Mouse (Mus musculus) CD4-positive, CD25-positive, alpha-beta regulatory T cell, adult 2 months (primary cell): ENCODE data around the gene 1810049J17Rik.
"Not testable (repeated sequence)": the region's sequence is repeated elsewhere in the genome, so short reads cannot be mapped to it uniquely, and the experiment has no call there.

ENCODE experiments used
- DNase-seq: peaks from one replicate; pipeline ENCODE4 v3.0.0-alpha.2; 2012; ENCODE audit warnings: low read depth, low spot score

The 1810049J17Rik gene

GRCm38 (mm10) chr15:12321788-12322621, at the start of gene 1810049J17Rik:
1810049J17Rik (minus strand) TSS chr15:12321899.
- DNase-seq: peak; percentile 69

- peak; percentile 87 for DNase-seq
These were observed 49.5 kb upstream of the 1810049J17Rik start for GRCm38 (mm10) chr15:12371183-12371582.

DNA sequence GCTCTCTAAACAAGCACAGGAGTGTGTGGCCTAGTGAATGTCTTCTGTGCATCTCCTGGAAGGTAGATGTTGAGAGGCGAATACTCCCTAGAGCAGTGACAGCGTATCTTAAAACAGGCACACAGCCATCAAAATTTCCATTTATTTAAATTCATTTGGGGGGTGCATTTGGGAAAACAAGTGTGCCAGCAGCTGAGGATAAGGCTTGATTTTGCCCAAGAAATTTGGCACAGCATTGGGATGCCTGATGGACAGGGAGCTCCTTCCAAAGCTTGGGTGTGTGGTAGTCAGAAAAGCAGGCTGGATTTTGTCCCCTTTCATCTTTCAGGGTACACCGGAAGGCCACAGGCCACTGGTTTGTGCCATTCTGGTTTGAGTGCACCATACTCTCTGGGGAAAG, 48.4 kb upstream of the 1810049J17Rik start:
- no peak for DNase-seq

- no peak for DNase-seq
These were observed 47.2 kb upstream of the 1810049J17Rik start for GRCm38 (mm10) chr15:12368850-12369249.

DNA sequence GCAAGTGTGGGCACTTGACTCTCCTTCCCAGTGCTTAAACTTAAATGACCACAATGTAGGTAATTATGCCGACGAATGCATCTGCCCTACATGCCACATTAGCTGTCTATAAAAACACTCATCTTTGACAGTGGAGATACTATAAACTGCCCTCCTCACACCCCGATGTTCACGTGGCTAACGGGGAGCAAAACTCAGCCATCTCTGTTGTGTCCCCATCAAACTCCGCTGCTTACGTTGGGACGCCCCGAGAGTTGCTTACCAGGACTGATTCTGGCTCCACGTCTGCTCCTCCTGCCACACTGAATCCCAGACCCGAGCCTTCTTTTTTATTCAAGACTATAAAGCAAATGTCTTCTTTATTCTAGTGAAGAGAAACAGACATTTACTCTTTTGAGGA, 46.7 kb upstream of the 1810049J17Rik start:
- DNase-seq: no peak

DNA sequence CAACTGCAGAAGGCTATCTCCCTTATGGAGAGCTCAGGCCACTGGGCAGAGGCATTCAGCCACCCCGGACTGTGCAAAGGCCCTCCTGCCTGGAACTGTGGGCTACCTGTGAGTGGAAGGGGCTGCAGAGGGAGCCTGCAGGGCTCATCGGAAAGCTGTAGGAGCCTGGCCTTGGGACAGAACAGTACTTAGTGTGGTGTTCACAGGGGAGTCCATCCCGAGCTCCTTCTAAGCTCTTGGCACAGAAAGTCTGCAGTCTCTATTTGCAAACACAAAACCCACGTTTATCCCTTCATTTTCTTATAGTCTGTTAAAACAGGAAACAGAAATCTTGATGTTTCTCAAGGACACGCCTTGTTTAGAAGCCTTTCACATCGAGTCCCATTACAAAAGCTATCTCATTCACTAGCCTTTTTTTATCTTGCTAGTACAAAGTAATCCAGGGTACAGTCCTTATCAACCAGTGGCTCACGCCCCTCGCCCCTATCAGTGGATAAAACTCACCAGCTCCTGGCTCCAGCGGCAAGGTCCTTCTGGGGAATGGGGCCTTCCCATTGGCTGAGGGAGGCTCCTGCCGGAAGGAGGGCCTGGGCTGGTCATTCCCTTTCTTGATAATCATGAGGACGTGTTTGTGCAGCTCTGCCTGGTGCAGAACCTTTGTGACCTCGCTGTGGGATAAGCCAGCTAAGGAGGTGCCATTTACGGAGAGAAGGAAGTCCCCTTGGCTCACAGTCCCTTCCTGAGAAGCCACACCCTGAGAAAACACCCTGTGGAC, 45.8 kb upstream of the 1810049J17Rik start:
- no peak for DNase-seq

GRCm38 (mm10) chr15:12366580-12367305, 45.0 kb upstream of the 1810049J17Rik start:
- not testable (repeated sequence) for DNase-seq

DNA sequence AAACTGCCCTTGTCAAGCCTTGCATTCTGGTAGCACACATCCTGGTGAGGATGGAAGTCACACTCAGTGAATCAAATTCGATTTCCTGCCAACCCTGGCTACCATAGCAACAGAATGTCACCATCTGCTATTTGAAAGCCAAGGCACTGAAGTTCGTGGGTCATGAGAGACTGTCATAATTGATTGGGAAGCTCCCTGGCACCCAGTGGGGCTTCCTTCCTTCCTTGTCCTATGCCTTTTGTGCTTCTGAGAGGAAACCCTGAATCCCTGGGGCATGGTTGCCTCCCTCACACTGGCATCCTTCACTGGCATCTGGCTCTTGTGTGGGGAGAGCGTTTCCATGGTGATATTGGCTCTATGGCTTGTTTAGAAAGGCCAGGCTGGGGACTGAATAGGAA, 44.4 kb upstream of the 1810049J17Rik start:
- DNase-seq: no peak

DNA sequence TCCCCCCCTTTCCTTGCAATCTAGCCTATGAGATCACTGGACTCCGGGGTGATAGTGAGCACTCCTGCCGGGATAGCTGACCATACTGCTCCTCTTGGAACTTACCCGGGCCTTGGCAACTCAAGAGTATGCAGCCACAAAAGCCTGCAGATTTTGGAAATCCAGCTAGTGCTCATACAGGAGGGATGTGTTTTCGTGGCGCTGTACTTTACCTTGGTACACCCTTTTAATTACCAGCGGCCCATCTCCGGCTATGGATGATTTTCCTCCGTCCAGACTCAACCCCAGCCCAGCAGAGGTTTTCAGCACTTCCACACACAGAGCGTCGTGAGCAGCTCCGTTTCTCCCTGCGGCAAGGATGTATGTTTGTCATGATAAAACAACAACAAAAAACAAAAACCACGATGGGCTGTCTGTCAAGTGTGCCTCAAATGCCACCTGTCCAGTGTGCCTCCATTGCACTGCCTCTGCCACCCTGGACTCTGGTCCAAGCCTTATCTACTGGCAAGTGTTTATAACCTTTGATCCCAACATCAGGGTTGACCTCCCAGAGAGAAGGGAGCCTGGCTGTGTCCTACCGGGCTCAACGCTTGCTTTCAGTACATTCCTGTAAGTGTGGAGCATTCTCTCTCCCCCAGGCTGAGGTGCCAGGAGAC, 43.8 kb upstream of the 1810049J17Rik start:
- DNase-seq: no peak

- no peak for DNase-seq
These were observed 42.4 kb upstream of the 1810049J17Rik start for GRCm38 (mm10) chr15:12364096-12364495.

DNA sequence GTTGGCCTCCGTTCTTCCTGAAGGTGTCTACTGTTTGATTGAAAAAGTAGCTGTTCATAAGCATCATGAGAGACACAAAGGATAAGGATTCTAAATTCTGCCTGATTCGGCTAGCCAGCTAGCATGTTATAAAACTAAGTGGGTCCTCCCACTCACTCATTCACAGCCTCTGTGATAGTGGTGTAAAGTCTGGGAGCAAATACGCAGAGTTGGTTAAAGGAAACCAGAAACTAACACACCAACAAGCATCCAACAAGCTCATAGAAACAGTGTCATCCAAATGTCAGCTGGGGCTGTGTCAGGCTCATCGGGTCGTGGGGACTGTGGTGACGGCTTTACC, 41.0 kb upstream of the 1810049J17Rik start:
- no peak for DNase-seq

GRCm38 (mm10) chr15:12362001-12362700, 40.5 kb upstream of the 1810049J17Rik start:
- no peak for DNase-seq

DNA sequence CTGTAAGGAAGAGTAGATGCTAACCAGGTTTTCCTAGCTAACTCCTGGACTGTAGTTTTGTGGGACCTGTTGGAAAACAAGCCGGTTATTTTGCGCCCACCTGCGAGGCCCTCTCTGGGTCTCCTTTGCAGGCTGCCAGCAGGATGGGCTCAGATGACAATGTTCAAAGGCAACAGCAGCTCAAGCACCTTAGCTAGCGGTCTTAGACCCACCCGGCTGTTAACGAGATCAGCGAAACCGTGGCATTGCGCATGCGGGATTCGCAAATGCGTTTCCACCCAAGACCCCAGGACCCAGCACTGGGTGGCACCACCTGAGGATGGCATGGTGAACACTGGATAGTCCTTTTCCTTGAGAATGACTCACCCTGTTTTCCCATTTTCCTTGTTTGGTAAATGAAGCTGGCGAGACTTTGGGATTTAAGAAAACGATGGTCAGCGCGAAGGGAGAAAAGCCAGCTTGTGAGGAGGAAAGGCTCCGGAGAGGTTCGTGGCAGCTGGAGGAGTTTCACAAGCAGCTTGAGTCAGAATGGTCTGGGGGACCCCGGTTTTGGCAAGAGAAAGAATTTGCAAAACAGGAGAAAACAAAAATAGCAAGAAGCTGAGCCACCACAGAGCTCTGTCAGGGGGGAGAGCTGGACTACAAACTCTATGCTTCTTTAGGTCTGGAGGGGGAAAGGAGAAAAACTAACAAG, 39.0 kb upstream of the 1810049J17Rik start:
- no peak for DNase-seq

- DNase-seq: no peak
These were observed 36.7 kb upstream of the 1810049J17Rik start for GRCm38 (mm10) chr15:12358384-12358783.

DNA sequence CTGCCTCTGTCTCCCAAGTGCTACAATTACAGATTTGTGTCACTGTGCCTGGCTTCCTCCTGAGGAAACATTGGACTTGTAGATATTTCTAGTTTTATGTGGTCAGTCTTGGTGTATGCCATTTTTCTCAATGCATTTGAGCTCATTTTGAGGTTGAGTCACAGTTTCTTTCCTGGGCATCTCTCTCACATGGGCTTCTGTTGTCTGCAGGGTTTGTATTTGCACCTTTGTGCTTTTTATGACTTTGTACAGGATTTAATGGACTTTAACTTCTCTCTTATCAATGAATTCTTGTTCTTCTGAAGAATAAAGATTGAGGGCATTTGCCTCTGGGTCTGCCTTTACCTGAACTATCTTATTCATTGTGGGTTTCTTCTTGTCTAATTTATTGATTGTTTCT, 35.8 kb upstream of the 1810049J17Rik start:
- DNase-seq: no peak

- no peak for DNase-seq
These were observed 34.2 kb upstream of the 1810049J17Rik start for GRCm38 (mm10) chr15:12355907-12356306.

- DNase-seq: no peak
These were observed 33.6 kb upstream of the 1810049J17Rik start for GRCm38 (mm10) chr15:12355261-12355660.

- no peak for DNase-seq
These were observed 32.6 kb upstream of the 1810049J17Rik start for GRCm38 (mm10) chr15:12354281-12354810.

DNA sequence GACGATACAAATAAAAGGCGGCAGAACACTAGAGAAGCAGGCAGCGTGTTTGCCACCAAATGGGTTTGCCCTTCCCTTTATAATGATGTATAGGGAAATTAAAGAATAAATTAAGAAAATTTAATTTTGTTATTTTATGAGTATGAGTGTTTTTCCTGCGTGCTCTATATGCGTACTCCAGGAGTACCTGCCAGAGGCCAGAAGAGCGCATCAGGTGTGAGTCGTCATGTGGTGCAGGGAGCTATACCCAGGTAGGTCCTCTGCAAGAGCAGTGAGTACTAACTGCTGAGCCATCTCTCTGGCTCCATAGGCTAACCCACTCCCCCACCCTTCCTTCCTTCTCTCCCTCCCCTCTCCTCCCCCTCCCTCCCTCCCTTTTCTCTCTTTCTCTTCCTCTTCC, 29.8 kb upstream of the 1810049J17Rik start:
- no peak for DNase-seq

GRCm38 (mm10) chr15:12349840-12350239, 28.1 kb upstream of the 1810049J17Rik start:
- no peak for DNase-seq
